25 mouse cellular contexts compared by ENCODE assay signal in genomic region chr14:113669386-113669785, GRCm38 (mm10).
"Had no signal": no experiment of that assay in that cellular context is flagged by ENCODE, and none has a peak within 500 bp of the region (broad histone marks: within the 10 kb centered on the region; RNA-seq: fewer than 3 reads in every experiment).

No protein-coding gene starts in this region.

- H3K9ac ChIP-seq: heart, embryonic 12.5 days; hindbrain, embryonic 12.5 days; hindbrain, embryonic 14.5 days; intestine, embryonic 15.5 days; limb, embryonic 15.5 days; liver, embryonic 12.5 days; liver, embryonic 14.5 days had no signal

- H3K27me3 ChIP-seq: heart, embryonic 12.5 days; hindbrain, embryonic 12.5 days; intestine, embryonic 15.5 days; limb, embryonic 15.5 days; liver, embryonic 12.5 days had no signal

- H3K9me3 ChIP-seq: heart, embryonic 10.5 days; heart, embryonic 12.5 days; hindbrain, embryonic 10.5 days; hindbrain, embryonic 12.5 days; intestine, embryonic 15.5 days; limb, embryonic 15.5 days; liver, embryonic 12.5 days had no signal

- ATAC-seq: hindbrain, embryonic 16.5 days; inflammation-experienced regulatory T-cells, adult 6 months; intestine, embryonic 15.5 days; intestine, postnatal 0 days; liver, embryonic 12.5 days had no signal

- H3K27ac ChIP-seq: gastrocnemius, adult 2 months; heart, embryonic 10.5 days; hindbrain, embryonic 10.5 days; hindbrain, embryonic 12.5 days; hindbrain, embryonic 14.5 days; intestine, embryonic 15.5 days; layer of hippocampus, adult 2 months; left cerebral cortex, adult 2 months; limb, embryonic 15.5 days; liver, embryonic 12.5 days; liver, embryonic 14.5 days had no signal

- H3K4me3 ChIP-seq: gastrocnemius, adult 2 months; heart, embryonic 10.5 days; heart, embryonic 12.5 days; hindbrain, embryonic 10.5 days; hindbrain, embryonic 12.5 days; intestine, embryonic 15.5 days; layer of hippocampus, adult 2 months; left cerebral cortex, adult 2 months; limb, embryonic 15.5 days; liver, embryonic 12.5 days had no signal

- H3K4me1 ChIP-seq: heart, embryonic 10.5 days; heart, embryonic 12.5 days; hindbrain, embryonic 10.5 days; hindbrain, embryonic 12.5 days; intestine, embryonic 15.5 days; limb, embryonic 15.5 days; liver, embryonic 12.5 days had no signal

- H3K36me3 ChIP-seq: heart, embryonic 10.5 days; heart, embryonic 12.5 days; hindbrain, embryonic 10.5 days; hindbrain, embryonic 12.5 days; intestine, embryonic 15.5 days; limb, embryonic 15.5 days; liver, embryonic 12.5 days had no signal

- DNase-seq: gastrocnemius, adult 2 months; gastrocnemius, postnatal 10 days; gastrocnemius, postnatal 25 days; heart, adult 18-20 months; heart, postnatal 10 days; heart, postnatal 4 days; kidney, adult 18-20 months; kidney, adult 8-10 months; kidney, postnatal 10 days; kidney, postnatal 25 days; kidney, postnatal 4 days had no signal

- H3K4me2 ChIP-seq: heart, embryonic 12.5 days; hindbrain, embryonic 12.5 days; hindbrain, embryonic 14.5 days; intestine, embryonic 15.5 days; limb, embryonic 15.5 days; liver, embryonic 12.5 days had no signal
